Mouse (Mus musculus): ENCODE measurements around the gene Stk19. TPM values are rescaled to one million over a fixed set of nuclear protein-coding genes. Genes with fewer than 3 reads are reported as not detected.

Gene Stk19
- polyA plus RNA-seq, 1 experiment, result 35.9 TPM

- TF ChIP-seq CEBPB (IDR thresholded peaks at IDR 0.05; ENCODE audit: low read depth) (no peak), MYOD1 (IDR thresholded peaks at IDR 0.05; ENCODE audit: control insufficient read depth, insufficient read length, low read depth) (no peak), FOSL1 (IDR thresholded peaks at IDR 0.05; ENCODE audit: insufficient read depth, low read length, poor library complexity, severe bottlenecking) (no peak), MYOG (IDR thresholded peaks at IDR 0.05; ENCODE audit: control insufficient read depth, extremely low read depth, insufficient read length) (no peak), USF1 (IDR thresholded peaks at IDR 0.05; ENCODE audit: low read depth) (no peak), MAX (IDR thresholded peaks at IDR 0.05) (no peak), CTCF (IDR thresholded peaks at IDR 0.05; ENCODE audit: control insufficient read depth, insufficient read depth, insufficient read length) (no peak)
These were observed 25.1 kb upstream of the Stk19 start for GRCm38 (mm10) chr17:34861704-34862415.

GRCm38 (mm10) chr17:34860514-34860913 is 23.8 kb upstream of the Stk19 start:
- no peak overlapping the region for H3K4me3 ChIP-seq (ENCODE audit: insufficient read depth, poor library complexity, severe bottlenecking)
- no peak overlapping the region for H3ac ChIP-seq (ENCODE audit: control insufficient read depth, insufficient read length, low read depth)
- H3K36me3 ChIP-seq (ENCODE audit: control insufficient read depth, insufficient read depth), result peaks cover 14% of the 10 kb centered on the region
- TF ChIP-seq CEBPB (IDR thresholded peaks at IDR 0.05; ENCODE audit: low read depth) (no peak), MAX (IDR thresholded peaks at IDR 0.05) (no peak), USF1 (IDR thresholded peaks at IDR 0.05; ENCODE audit: low read depth) (no peak), MYOG (IDR thresholded peaks at IDR 0.05; ENCODE audit: control insufficient read depth, extremely low read depth, insufficient read length) (no peak), MYOD1 (IDR thresholded peaks at IDR 0.05; ENCODE audit: control insufficient read depth, insufficient read length, low read depth) (no peak), FOSL1 (IDR thresholded peaks at IDR 0.05; ENCODE audit: insufficient read depth, low read length, poor library complexity, severe bottlenecking) (no peak), CTCF (IDR thresholded peaks at IDR 0.05; ENCODE audit: control insufficient read depth, insufficient read depth, insufficient read length) (no peak)
- no peaks in the 10 kb centered on the region for H3K79me3 ChIP-seq (ENCODE audit: low read depth)
- H3K27me3 ChIP-seq (ENCODE audit: control insufficient read depth, insufficient read depth, insufficient read length), result peaks cover 25% of the 10 kb centered on the region
- H3K79me2 ChIP-seq (ENCODE audit: control insufficient read depth, insufficient read depth), result no peaks in the 10 kb centered on the region

More at GRCm38 (mm10) chr17:34861704-34862415, 25.1 kb upstream of the Stk19 start:
- Histone ChIP-seq H3K36me3 (ENCODE audit: control insufficient read depth, insufficient read depth) (peaks cover 5% of the 10 kb centered on the region), H3K4me3 (ENCODE audit: insufficient read depth, poor library complexity, severe bottlenecking) (no peak overlapping the region), H3K27me3 (ENCODE audit: control insufficient read depth, insufficient read depth, insufficient read length) (peaks cover 25% of the 10 kb centered on the region), H3K79me3 (ENCODE audit: low read depth) (no peaks in the 10 kb centered on the region), H3ac (ENCODE audit: control insufficient read depth, insufficient read length, low read depth) (no peak overlapping the region), H3K79me2 (ENCODE audit: control insufficient read depth, insufficient read depth) (no peaks in the 10 kb centered on the region)

- no peak overlapping the region for H3ac ChIP-seq (ENCODE audit: control insufficient read depth, insufficient read length, low read depth)
- TF ChIP-seq CTCF (IDR thresholded peaks at IDR 0.05; ENCODE audit: control insufficient read depth, insufficient read depth, insufficient read length) (no peak), FOSL1 (IDR thresholded peaks at IDR 0.05; ENCODE audit: insufficient read depth, low read length, poor library complexity, severe bottlenecking) (no peak), MAX (IDR thresholded peaks at IDR 0.05) (no peak), MYOD1 (IDR thresholded peaks at IDR 0.05; ENCODE audit: control insufficient read depth, insufficient read length, low read depth) (no peak), CEBPB (IDR thresholded peaks at IDR 0.05; ENCODE audit: low read depth) (no peak), USF1 (IDR thresholded peaks at IDR 0.05; ENCODE audit: low read depth) (no peak), MYOG (IDR thresholded peaks at IDR 0.05; ENCODE audit: control insufficient read depth, extremely low read depth, insufficient read length) (no peak)
- H3K79me3 ChIP-seq (ENCODE audit: low read depth), result no peaks in the 10 kb centered on the region
- peaks cover 15% of the 10 kb centered on the region for H3K27me3 ChIP-seq (ENCODE audit: control insufficient read depth, insufficient read depth, insufficient read length)
- H3K4me3 ChIP-seq (ENCODE audit: insufficient read depth, poor library complexity, severe bottlenecking), result no peak overlapping the region
- peaks cover 32% of the 10 kb centered on the region for H3K36me3 ChIP-seq (ENCODE audit: control insufficient read depth, insufficient read depth)
- no peaks in the 10 kb centered on the region for H3K79me2 ChIP-seq (ENCODE audit: control insufficient read depth, insufficient read depth)
These were observed 21.9 kb upstream of the Stk19 start for GRCm38 (mm10) chr17:34858670-34859069.

- Histone ChIP-seq H3K4me3 (ENCODE audit: insufficient read depth, poor library complexity, severe bottlenecking) (no peak overlapping the region), H3K27me3 (ENCODE audit: control insufficient read depth, insufficient read depth, insufficient read length) (peaks cover 3% of the 10 kb centered on the region), H3K36me3 (ENCODE audit: control insufficient read depth, insufficient read depth) (peaks cover 51% of the 10 kb centered on the region), H3K79me3 (ENCODE audit: low read depth) (peaks cover 8% of the 10 kb centered on the region), H3K79me2 (ENCODE audit: control insufficient read depth, insufficient read depth) (peaks cover 17% of the 10 kb centered on the region), H3ac (ENCODE audit: control insufficient read depth, insufficient read length, low read depth) (no peak overlapping the region)
- TF ChIP-seq MYOG (IDR thresholded peaks at IDR 0.05; ENCODE audit: control insufficient read depth, extremely low read depth, insufficient read length) (no peak), CTCF (IDR thresholded peaks at IDR 0.05; ENCODE audit: control insufficient read depth, insufficient read depth, insufficient read length) (peak; percentile 56)
These were observed 19.1 kb upstream of the Stk19 start for GRCm38 (mm10) chr17:34855825-34856224.

- H3K79me2 ChIP-seq (ENCODE audit: control insufficient read depth, insufficient read depth), result peaks cover 25% of the 10 kb centered on the region
- H3ac ChIP-seq (ENCODE audit: control insufficient read depth, insufficient read length, low read depth), result no peak overlapping the region
- peaks cover 51% of the 10 kb centered on the region for H3K36me3 ChIP-seq (ENCODE audit: control insufficient read depth, insufficient read depth)
- H3K4me3 ChIP-seq (ENCODE audit: insufficient read depth, poor library complexity, severe bottlenecking), result no peak overlapping the region
- H3K79me3 ChIP-seq (ENCODE audit: low read depth), result peaks cover 12% of the 10 kb centered on the region
- H3K27me3 ChIP-seq (ENCODE audit: control insufficient read depth, insufficient read depth, insufficient read length), result no peaks in the 10 kb centered on the region
- TF ChIP-seq MAX (IDR thresholded peaks at IDR 0.05) (no peak), MYOD1 (IDR thresholded peaks at IDR 0.05; ENCODE audit: control insufficient read depth, insufficient read length, low read depth) (no peak), CTCF (IDR thresholded peaks at IDR 0.05; ENCODE audit: control insufficient read depth, insufficient read depth, insufficient read length) (no peak), CEBPB (IDR thresholded peaks at IDR 0.05; ENCODE audit: low read depth) (no peak), MYOG (IDR thresholded peaks at IDR 0.05; ENCODE audit: control insufficient read depth, extremely low read depth, insufficient read length) (no peak), FOSL1 (IDR thresholded peaks at IDR 0.05; ENCODE audit: insufficient read depth, low read length, poor library complexity, severe bottlenecking) (no peak), USF1 (IDR thresholded peaks at IDR 0.05; ENCODE audit: low read depth) (no peak)
These were observed 18.0 kb upstream of the Stk19 start for GRCm38 (mm10) chr17:34854761-34855160.
